Mouse (Mus musculus): ENCODE measurements around the gene Hoxb5. TPM values are rescaled to one million over a fixed set of nuclear protein-coding genes. Genes with fewer than 3 reads are reported as not detected.

Hoxb5 gene
- total RNA-seq, 4 experiments from 2014 or later, result 0.29 to 0.49 (median 0.37) TPM

DNA sequence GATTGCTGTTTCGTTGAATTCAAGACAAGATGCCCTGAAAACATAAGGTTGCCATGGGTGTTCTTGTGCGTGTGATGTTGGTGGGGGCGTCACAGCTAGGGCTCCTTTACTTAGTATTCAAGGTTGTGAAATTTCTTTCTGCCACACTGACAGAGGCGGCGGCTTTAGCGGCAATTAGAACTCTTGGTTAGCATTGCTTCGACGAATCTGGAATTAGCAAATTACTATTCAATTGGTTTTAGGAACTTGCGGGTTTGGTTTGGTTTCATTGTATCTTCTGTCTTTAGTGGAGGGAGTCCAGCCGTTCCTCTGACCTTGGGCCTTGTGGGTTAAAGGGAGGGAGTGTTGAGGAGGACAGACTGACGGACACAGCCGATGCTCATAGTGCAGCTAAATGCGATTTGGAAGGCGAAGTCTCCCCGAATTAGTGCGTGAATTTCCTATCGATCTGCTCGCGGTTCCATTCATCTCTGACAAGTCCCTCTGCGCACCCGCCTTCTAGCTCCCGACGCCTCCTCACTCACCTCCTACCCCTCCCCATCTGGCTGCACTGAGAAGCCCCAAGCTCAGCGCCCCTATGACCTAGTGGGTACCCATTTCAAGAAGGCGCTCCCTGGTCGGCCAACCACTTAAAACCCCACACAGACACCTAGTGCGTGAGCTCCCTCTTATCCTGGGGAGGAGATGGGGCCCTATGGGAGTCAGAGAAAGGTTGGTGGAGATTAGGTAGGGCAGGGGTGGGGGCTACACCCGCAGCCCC lies 14.7 kb downstream of the Hoxb5 start, which contains the start of gene Hoxb4:
Hoxb4 (plus strand) TSS at position 660 of the 760 bp plus-strand sequence.
- DNase-seq (ENCODE audit: low spot score in 2 of 2), result no peak

DNA sequence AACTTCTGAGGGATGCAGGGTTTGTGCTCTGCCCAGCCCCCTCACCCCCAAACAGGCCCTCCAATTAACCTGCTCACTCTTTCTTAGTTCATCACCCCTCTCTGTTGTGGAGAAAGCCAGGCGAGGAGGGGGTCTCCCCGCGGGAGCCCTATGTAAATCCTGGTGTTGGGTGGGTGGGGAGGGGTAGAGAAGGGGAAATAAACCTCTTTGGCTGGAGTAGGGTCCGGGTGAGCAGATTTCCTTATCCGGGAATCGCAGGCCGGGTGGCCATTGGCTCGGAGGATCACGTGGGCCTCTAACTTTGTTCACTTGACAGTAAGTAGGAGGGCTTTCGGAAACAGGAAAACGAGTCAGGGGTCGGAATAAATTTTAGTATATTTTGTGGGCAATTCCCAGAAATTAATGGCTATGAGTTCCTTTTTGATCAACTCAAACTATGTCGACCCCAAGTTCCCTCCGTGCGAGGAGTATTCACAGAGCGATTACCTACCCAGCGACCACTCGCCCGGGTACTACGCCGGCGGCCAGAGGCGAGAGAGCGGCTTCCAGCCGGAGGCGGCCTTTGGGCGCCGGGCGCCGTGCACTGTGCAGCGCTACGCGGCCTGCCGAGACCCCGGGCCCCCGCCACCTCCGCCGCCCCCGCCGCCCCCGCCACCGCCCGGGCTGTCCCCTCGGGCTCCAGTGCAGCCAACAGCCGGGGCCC lies 15.4 kb downstream of the Hoxb5 start:
- no peak for DNase-seq (ENCODE audit: low spot score in 2 of 2)

DNA sequence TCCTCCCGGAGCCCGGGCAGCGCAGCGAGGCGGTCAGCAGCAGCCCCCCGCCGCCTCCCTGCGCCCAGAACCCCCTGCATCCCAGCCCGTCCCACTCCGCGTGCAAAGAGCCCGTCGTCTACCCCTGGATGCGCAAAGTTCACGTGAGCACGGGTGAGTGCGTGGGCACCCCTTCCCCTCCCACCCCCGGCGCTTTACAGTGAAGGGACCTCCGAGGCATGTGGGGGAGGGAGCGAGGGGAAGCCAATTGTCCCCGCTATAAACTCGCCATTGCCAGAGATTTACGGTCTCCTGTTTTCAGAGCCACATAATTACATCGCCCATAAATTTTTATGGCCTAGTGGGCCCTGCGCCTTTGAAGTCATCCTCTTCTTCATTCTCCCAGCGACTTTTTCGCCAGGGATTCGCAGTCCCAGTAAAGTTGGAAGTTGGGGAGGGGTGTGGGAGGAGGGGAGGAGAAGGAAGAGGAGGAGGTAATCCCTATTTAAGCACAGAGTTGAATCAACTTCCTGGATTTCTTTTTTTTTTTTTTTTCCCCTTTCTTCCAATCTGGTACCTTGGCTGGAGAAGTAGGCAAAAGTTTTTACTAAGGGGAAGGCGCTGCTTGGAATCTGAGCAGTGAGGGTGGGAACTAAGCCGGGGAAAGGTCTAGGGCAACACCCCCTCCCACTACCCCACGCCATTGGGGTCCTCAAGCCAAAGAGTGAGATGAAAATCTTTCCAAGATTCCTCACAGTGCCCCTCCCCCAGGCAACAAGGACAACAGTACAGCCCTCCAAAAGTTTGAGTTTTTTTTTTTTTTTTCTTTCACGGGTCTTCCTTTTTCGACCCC lies 16.2 kb downstream of the Hoxb5 start:
- DNase-seq (ENCODE audit: low spot score in 2 of 2), result no peak

DNA sequence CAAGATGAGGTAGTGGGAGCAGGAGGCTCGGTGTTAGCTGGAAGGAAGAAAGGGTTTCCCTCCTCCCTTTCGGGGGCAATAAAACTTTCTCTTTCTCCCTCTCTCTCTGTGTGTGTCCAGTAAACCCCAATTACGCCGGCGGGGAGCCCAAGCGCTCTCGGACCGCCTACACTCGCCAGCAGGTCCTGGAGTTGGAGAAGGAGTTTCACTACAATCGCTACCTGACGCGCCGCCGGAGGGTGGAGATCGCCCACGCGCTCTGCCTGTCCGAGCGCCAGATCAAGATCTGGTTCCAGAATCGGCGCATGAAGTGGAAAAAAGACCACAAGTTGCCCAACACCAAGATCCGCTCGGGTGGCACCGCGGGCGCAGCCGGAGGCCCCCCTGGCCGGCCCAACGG lies 16.8 kb downstream of the Hoxb5 start:
- no peak for DNase-seq (ENCODE audit: low spot score in 2 of 2)

DNA sequence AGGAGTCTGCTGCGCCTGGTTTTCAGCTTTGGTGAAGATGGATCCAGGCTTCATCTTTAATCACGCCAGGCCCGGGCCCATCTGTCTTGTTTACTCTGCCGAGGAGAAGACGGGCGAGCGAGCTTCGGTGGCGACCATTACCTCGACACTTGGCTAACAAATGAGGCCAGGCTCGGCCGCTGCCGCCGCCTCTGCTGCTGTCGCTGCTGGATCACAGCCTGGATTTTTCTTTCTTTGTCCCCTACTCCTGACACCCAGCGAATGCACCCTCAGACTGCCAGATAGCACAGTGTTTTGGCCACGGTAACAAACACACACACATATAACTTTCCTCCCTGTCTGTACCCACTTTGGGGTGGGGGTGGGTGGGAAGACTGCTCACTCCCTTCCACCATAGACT lies 17.6 kb downstream of the Hoxb5 start:
- DNase-seq (ENCODE audit: low spot score in 2 of 2), result no peak

- no peak for DNase-seq (ENCODE audit: low spot score in 2 of 2)
Measured at GRCm38 (mm10) chr11:96321846-96322245, 18.7 kb downstream of the Hoxb5 start.

DNA sequence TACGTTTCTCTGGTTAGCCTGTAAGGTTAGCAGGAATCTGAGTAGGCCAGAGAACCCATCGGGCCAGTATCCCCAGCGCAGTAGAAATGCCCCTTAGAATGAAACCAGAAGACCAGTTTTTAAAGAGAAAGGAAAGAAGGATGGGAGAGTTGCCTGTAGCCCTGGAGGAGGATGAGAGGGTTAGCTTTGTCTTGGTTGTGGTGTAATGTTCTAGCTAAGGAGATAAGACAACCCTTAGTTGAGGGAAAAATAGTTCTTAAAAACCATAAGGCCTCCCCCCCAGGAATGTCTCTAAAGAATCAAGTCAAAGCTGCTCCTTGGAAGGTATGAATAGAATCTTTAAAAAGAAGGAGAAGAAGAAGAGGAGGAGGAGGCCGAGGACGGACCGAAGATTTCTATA lies 19.6 kb downstream of the Hoxb5 start:
- DNase-seq (ENCODE audit: low spot score in 2 of 2), result no peak

- no peak for DNase-seq (ENCODE audit: low spot score in 2 of 2)
Measured at GRCm38 (mm10) chr11:96323154-96323553, 20.0 kb downstream of the Hoxb5 start, which contains the start of gene Hoxb3. Gene Hoxb3, plus strand, starts transcription at chr11:96323326.

GRCm38 (mm10) chr11:96324125-96324524 lies 21.0 kb downstream of the Hoxb5 start:
- DNase-seq (ENCODE audit: low spot score in 2 of 2), result no peak

GRCm38 (mm10) chr11:96324965-96325364 lies 21.8 kb downstream of the Hoxb5 start:
- DNase-seq (ENCODE audit: low spot score in 2 of 2), result no peak

- DNase-seq (ENCODE audit: low spot score in 2 of 2), result no peak
Measured at GRCm38 (mm10) chr11:96325747-96326212, 22.6 kb downstream of the Hoxb5 start.

GRCm38 (mm10) chr11:96326705-96327104 lies 23.6 kb downstream of the Hoxb5 start:
- no peak for DNase-seq (ENCODE audit: low spot score in 2 of 2)

DNA sequence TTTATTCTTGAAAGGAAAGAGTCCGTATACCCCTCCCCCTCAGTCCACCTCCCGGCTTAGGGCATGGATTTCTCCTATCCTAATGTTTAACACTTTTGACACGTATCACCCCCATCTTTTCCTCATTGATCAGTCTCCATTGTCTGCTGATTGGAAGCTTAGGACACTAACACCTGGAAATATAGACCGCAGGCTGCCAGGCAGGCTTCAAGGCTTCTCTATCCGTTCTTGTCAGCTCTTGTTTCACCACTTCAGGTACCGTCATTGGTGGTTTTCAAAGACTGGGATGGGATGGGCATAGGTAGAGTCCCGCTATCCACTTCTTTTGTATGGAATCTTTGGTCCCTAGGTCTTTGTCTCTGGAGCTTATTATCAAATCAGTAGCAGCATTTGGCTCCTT lies 24.0 kb downstream of the Hoxb5 start:
- no peak for DNase-seq (ENCODE audit: low spot score in 2 of 2)

GRCm38 (mm10) chr11:96327750-96328149 lies 24.6 kb downstream of the Hoxb5 start:
- no peak for DNase-seq (ENCODE audit: low spot score in 2 of 2)

DNA sequence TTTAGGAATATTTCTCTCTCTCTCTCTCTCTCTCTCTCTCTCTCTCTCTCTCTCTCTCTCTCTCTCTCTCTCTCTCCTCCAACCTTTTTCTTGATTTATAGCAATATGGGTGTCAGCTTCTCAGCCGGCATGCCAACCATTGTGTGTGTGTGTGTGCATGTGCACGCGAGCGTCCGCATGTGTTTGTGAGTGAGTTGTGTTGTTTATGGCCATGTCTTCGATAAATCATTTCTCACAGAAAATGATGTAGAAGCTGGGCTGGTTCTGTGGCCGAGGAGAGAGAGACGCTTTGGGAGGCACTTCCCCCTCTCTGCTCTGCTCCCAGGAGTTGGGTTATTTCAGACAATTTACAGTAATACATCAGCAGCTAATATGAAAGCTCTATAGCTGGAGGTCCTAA lies 25.5 kb downstream of the Hoxb5 start:
- DNase-seq (ENCODE audit: low spot score in 2 of 2), result no peak

DNA sequence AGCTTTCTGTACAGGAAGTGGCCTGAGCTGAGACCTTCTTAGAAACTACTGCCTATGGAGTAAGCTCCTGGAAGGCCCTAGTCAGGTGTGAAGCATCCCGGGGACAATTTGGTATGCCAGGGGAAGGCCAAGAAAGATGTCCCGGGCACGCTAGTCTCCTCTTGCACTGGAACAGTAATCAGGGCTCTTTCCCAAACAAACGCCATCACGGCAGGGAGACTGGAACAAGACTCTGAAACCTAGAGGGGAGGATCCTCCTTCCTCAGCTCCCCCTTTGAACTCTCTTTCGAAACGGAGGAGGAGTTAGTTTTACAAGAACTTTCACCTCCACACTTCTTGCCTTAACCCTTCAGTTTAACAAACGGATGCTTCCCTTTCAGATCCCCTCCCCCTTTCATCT lies 29.0 kb downstream of the Hoxb5 start:
- no peak for DNase-seq (ENCODE audit: low spot score in 2 of 2)

GRCm38 (mm10) chr11:96332618-96333032 lies 29.5 kb downstream of the Hoxb5 start:
- no peak for DNase-seq (ENCODE audit: low spot score in 2 of 2)

- DNase-seq (ENCODE audit: low spot score in 2 of 2), result no peak
Measured at GRCm38 (mm10) chr11:96333241-96334001, 30.3 kb downstream of the Hoxb5 start.

DNA sequence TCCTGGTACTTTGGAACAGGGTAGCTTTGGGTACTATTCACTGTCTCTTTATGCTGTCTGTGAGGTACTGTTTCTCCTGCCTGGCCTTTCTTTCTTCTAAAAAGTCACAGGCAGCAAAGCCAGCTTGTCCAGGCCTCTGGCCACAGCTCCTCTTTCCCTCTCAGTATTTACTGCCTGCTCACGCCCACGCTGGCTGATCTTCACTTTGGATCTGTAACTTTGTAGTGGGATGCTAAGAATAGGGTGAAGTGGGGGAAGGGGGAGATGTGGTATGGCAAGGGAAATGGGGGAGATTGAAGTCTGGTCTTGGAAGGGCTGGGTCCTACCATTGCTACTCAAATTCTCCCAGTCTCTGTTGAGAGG lies 30.8 kb downstream of the Hoxb5 start:
- DNase-seq (ENCODE audit: low spot score in 2 of 2), result no peak

DNA sequence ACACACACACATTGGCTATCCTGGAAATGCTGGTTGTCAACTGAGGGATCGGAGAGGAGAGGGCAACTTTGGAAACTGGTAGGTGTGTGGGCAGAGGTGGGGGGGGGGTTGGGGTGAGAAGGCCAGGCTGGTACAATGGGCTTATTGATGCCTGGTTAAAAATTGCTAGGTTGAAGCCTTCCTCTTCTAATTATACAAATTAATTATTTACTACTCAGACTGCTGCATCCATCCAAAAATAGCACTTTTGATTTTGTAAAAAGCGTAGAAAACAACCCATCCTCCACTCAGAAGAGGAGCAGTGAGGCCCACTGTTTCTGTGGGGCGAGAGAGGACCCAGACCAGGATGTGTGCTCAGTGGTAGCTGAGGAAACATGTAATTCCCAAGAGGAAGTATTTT lies 31.9 kb downstream of the Hoxb5 start:
- DNase-seq (ENCODE audit: low spot score in 2 of 2), result no peak

GRCm38 (mm10) chr11:96336597-96336996 lies 33.5 kb downstream of the Hoxb5 start:
- DNase-seq (ENCODE audit: low spot score in 2 of 2), result no peak
